Mouse (Mus musculus): ENCODE measurements around the gene Nop56. TPM values are rescaled to one million over a fixed set of nuclear protein-coding genes. Genes with fewer than 3 reads are reported as not detected.

The Nop56 gene
- polyA plus RNA-seq, 1 experiment from 2014 or later, result 313 TPM

DNA sequence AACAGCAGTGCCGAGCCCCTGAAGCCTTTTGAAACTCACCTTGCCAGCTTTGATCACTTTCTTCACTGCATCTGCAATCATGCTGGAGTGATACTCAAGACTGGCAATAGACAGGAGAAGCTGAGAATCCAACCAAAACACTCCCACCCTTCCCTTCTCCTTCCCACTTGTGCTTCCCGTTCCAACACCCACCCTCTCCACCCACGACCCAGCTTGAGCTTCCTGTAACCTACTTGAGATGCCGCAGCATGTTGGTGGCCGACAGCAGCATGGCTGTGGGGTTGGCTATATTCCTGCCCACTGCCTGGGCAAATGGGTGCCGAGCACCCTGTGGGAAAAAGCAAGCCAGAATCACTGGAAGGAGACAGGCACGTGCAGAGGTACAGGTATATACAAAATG is 6.0 kb downstream of the Nop56 start:
- H3K4me1 ChIP-seq, result peaks cover 33% of the 10 kb centered on the region
- no peak overlapping the region for H3K9ac ChIP-seq (replicated peaks)
- H3K27me3 ChIP-seq, result no peaks in the 10 kb centered on the region
- H3K36me3 ChIP-seq, result peaks cover 62% of the 10 kb centered on the region
- H3K9me3 ChIP-seq, result no peaks in the 10 kb centered on the region
- 71% methylated on average over 7 of the region's 7 CpGs for WGBS
- ATAC-seq (ENCODE audit: low FRiP score, low read depth), result no peak
- no peak overlapping the region for H3K27ac ChIP-seq (replicated peaks)
- H3K4me2 ChIP-seq (replicated peaks), result no peak overlapping the region
- no peak overlapping the region for H3K4me3 ChIP-seq

- H3K27me3 ChIP-seq, result no peaks in the 10 kb centered on the region
- peaks cover 31% of the 10 kb centered on the region for H3K4me1 ChIP-seq
- no peak for ATAC-seq (ENCODE audit: low FRiP score, low read depth)
- H3K9me3 ChIP-seq, result no peaks in the 10 kb centered on the region
- H3K27ac ChIP-seq (replicated peaks), result no peak overlapping the region
- H3K4me2 ChIP-seq (replicated peaks), result no peak overlapping the region
- H3K36me3 ChIP-seq, result peaks cover 56% of the 10 kb centered on the region
- WGBS, result 88% methylated on average over 4 of the region's 4 CpGs
- H3K9ac ChIP-seq (replicated peaks), result no peak overlapping the region
- no peak overlapping the region for H3K4me3 ChIP-seq
These were observed 6.6 kb downstream of the Nop56 start for GRCm38 (mm10) chr2:130280818-130281217.

- ATAC-seq (ENCODE audit: low FRiP score, low read depth), result peak; percentile 86
- Histone ChIP-seq H3K27ac (replicated peaks) (peak within 1 kb of the TSS; percentile 56; the same call in 1 of the 2 replicates), H3K9me3 (no peaks in the 10 kb centered on the region), H3K4me2 (replicated peaks) (peak within 1 kb of the TSS; percentile 99), H3K36me3 (peaks cover 27% of the 10 kb centered on the region), H3K27me3 (no peaks in the 10 kb centered on the region), H3K4me3 (peak within 1 kb of the TSS; percentile 87), H3K9ac (replicated peaks) (peak within 1 kb of the TSS; percentile 87), H3K4me1 (peaks cover 18% of the 10 kb centered on the region)
- WGBS, result 1% methylated on average over 51 of the region's 51 CpGs
These were observed 9.8 kb downstream of the Nop56 start, which contains the start of gene Idh3b for GRCm38 (mm10) chr2:130283854-130284654. Gene Idh3b (minus strand): TSS chr2:130284547.

- ATAC-seq (ENCODE audit: low FRiP score, low read depth), result no peak
- Histone ChIP-seq H3K4me3 (no peak overlapping the region), H3K4me1 (peaks cover 27% of the 10 kb centered on the region), H3K9ac (replicated peaks) (no peak overlapping the region), H3K36me3 (no peaks in the 10 kb centered on the region), H3K4me2 (replicated peaks) (no peak overlapping the region), H3K9me3 (no peaks in the 10 kb centered on the region), H3K27ac (replicated peaks) (no peak overlapping the region), H3K27me3 (peaks cover 12% of the 10 kb centered on the region)
- 50% methylated on average over 4 of the region's 4 CpGs for WGBS
These were observed 14.9 kb downstream of the Nop56 start for GRCm38 (mm10) chr2:130289086-130289485.

GRCm38 (mm10) chr2:130291434-130291833 is 17.2 kb downstream of the Nop56 start:
- Histone ChIP-seq H3K4me1 (peaks cover 26% of the 10 kb centered on the region), H3K9me3 (no peaks in the 10 kb centered on the region), H3K36me3 (no peaks in the 10 kb centered on the region), H3K27ac (replicated peaks) (no peak overlapping the region), H3K27me3 (peaks cover 24% of the 10 kb centered on the region), H3K4me2 (replicated peaks) (no peak overlapping the region), H3K9ac (replicated peaks) (no peak overlapping the region), H3K4me3 (no peak overlapping the region)
- WGBS, result 23% methylated on average over 8 of the region's 8 CpGs
- no peak for ATAC-seq (ENCODE audit: low FRiP score, low read depth)

DNA sequence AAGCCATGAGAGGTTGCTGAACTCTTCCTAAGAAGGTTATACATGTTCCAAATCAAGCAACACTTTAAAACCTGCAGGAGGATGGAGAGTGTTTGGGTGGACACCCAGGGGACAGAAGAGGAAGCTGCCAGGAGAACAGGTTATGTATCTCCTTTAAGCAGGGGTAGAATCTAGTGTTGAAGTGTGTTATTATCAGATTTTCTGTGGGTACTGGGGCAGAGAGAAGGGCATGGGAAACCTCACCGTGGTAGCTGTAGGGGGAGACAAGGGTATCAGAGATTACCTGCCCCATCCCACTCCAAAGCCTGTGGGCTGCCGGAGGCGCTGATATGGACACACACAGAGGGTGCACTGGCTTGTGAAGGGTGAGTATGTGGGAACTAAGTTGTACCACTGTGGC is 18.8 kb downstream of the Nop56 start:
- H3K9me3 ChIP-seq, result no peaks in the 10 kb centered on the region
- WGBS, result 48% methylated on average over 3 of the region's 3 CpGs
- no peak overlapping the region for H3K27ac ChIP-seq (replicated peaks)
- ATAC-seq (ENCODE audit: low FRiP score, low read depth), result no peak
- no peak overlapping the region for H3K4me3 ChIP-seq
- peaks cover 38% of the 10 kb centered on the region for H3K27me3 ChIP-seq
- no peaks in the 10 kb centered on the region for H3K36me3 ChIP-seq
- H3K4me2 ChIP-seq (replicated peaks), result 0 out of 2 replicates have a peak overlapping the region, but pooled peaks have one; percentile 15
- peaks cover 40% of the 10 kb centered on the region for H3K4me1 ChIP-seq
- no peak overlapping the region for H3K9ac ChIP-seq (replicated peaks)

- H3K27me3 ChIP-seq, result peaks cover 40% of the 10 kb centered on the region
- no peaks in the 10 kb centered on the region for H3K36me3 ChIP-seq
- no peak overlapping the region for H3K9ac ChIP-seq (replicated peaks)
- peaks cover 40% of the 10 kb centered on the region for H3K4me1 ChIP-seq
- H3K27ac ChIP-seq (replicated peaks), result no peak overlapping the region
- H3K4me3 ChIP-seq, result no peak overlapping the region
- H3K9me3 ChIP-seq, result no peaks in the 10 kb centered on the region
- 6% methylated on average over 4 of the region's 4 CpGs for WGBS
- ATAC-seq (ENCODE audit: low FRiP score, low read depth), result peak; percentile 45; the same call in 1 of the 2 replicates
- H3K4me2 ChIP-seq (replicated peaks), result peak overlapping the region; percentile 15; the same call in 1 of the 2 replicates
These were observed 19.3 kb downstream of the Nop56 start for GRCm38 (mm10) chr2:130293486-130293885.

DNA sequence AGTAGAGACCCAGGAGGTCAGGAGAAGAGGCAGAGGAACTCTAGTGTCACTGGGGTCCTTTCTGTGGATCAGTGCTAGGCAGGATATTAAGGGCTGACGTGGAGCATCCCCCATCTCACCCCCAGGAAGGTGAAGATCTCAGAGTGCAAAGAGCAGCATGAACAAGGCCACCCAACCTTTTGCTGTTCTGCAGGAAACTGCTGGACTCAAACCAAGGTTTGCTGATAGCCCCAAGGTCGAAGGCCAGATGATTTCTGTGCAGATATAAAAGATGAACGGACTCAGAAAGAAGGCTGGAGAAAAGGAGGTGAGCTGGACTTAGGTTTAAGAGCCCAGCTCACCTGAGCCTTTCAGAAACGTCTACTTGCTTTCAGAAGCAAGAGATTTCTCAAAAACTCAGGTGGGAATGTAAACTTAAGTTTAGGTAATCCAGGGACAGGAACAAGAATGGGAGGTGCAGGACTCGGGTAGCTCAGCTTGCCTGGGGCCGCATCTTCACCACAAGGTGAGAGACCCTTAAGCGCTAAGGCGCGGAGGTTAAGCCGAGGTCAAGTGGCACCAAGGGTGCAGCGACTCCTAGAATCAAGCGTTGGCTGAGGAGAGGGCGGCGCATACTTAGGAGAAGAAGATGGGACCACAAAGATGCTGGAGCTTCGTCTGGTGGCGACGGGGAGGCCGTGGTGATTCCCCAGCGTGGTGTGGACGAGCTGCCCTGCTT is 20.1 kb downstream of the Nop56 start:
- 8% methylated on average over 20 of the region's 20 CpGs for WGBS
- H3K4me2 ChIP-seq (replicated peaks), result peak overlapping the region; percentile 67
- peak overlapping the region; percentile 80 for H3K4me3 ChIP-seq
- no peaks in the 10 kb centered on the region for H3K36me3 ChIP-seq
- ATAC-seq (ENCODE audit: low FRiP score, low read depth), result no peak
- H3K9ac ChIP-seq (replicated peaks), result peak overlapping the region; percentile 91
- no peaks in the 10 kb centered on the region for H3K9me3 ChIP-seq
- H3K27me3 ChIP-seq, result peaks cover 40% of the 10 kb centered on the region
- H3K4me1 ChIP-seq, result peaks cover 40% of the 10 kb centered on the region
- peak overlapping the region; percentile 77 for H3K27ac ChIP-seq (replicated peaks)

GRCm38 (mm10) chr2:130294936-130295277 is 20.7 kb downstream of the Nop56 start, which contains the start of gene Ebf4:
Gene Ebf4 (plus strand): TSS chr2:130295169.
- Histone ChIP-seq H3K27me3 (peaks cover 40% of the 10 kb centered on the region), H3K36me3 (no peaks in the 10 kb centered on the region), H3K4me2 (replicated peaks) (peak within 1 kb of the TSS; percentile 67), H3K27ac (replicated peaks) (peak within 1 kb of the TSS; percentile 77), H3K4me1 (peaks cover 40% of the 10 kb centered on the region), H3K4me3 (peak within 1 kb of the TSS; percentile 80), H3K9ac (replicated peaks) (peak within 1 kb of the TSS; percentile 91), H3K9me3 (no peaks in the 10 kb centered on the region)
- ATAC-seq (ENCODE audit: low FRiP score, low read depth), result peak; percentile 81
- 2% methylated on average over 23 of the region's 39 CpGs for WGBS

GRCm38 (mm10) chr2:130295331-130296133 is 21.3 kb downstream of the Nop56 start:
- H3K4me2 ChIP-seq (replicated peaks), result peak overlapping the region; percentile 67
- H3K4me1 ChIP-seq, result peaks cover 40% of the 10 kb centered on the region
- no peaks in the 10 kb centered on the region for H3K9me3 ChIP-seq
- ATAC-seq (ENCODE audit: low FRiP score, low read depth), result peak; percentile 63
- peak overlapping the region; percentile 80 for H3K4me3 ChIP-seq
- peak overlapping the region; percentile 91 for H3K9ac ChIP-seq (replicated peaks)
- H3K27ac ChIP-seq (replicated peaks), result peak overlapping the region; percentile 77
- H3K27me3 ChIP-seq, result peaks cover 40% of the 10 kb centered on the region
- no peaks in the 10 kb centered on the region for H3K36me3 ChIP-seq
- WGBS, result under 1% methylated on average over 60 of the region's 99 CpGs

DNA sequence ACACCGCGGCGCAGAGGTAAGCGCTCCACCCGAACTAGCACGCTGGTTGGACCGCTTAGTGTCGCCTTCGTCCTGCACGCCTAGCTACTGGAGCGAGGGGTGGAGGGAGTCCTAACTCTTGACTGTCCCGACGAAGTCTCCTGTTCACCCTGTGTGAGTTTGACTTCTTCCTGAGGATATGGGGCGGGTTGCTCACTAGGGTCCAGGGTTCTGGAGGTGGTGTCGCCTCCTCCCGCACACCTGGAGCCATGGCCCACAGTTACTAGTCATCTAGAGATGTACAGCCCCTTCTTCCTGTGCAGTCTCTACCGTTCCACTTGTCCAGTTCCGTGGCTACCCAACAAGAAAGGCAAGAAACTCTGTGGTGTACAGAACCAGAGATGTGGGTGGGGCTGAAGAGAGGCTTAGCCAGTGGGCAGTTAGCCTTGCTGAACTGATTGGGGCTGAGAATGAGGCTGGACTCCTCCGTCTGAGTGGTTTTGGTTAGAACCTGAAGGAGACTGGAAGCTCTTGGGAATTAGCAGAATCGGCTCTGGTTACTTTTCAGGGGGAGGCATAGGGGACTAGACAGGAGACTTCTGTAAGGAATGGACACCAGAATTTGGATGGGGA is 22.0 kb downstream of the Nop56 start:
- H3K36me3 ChIP-seq, result 0 out of 2 replicates have a peak, but pooled peaks cover 4% of the 10 kb centered on the region
- H3K9ac ChIP-seq (replicated peaks), result peak overlapping the region; percentile 91
- H3K4me1 ChIP-seq, result peaks cover 40% of the 10 kb centered on the region
- H3K4me3 ChIP-seq, result peak overlapping the region; percentile 80
- peak; percentile 1; the same call in 1 of the 2 replicates for ATAC-seq (ENCODE audit: low FRiP score, low read depth)
- H3K27me3 ChIP-seq, result peaks cover 40% of the 10 kb centered on the region
- WGBS, result 6% methylated on average over 20 of the region's 20 CpGs
- H3K9me3 ChIP-seq, result no peaks in the 10 kb centered on the region
- H3K27ac ChIP-seq (replicated peaks), result no peak overlapping the region
- H3K4me2 ChIP-seq (replicated peaks), result peak overlapping the region; percentile 67
